Mouse (Mus musculus): Measurements from ENCODE around the gene Snip1. TPM values are rescaled to one million over a fixed set of nuclear protein-coding genes. Genes with fewer than 3 reads are reported as not detected.
A peak's percentile ranks its signal among the peaks of the same experiment; 100 is the strongest.

Snip1 gene
- polyA plus RNA-seq, 2 experiments, result 8.5 to 13.5 TPM

GRCm38 (mm10) chr4:125058033-125058432, 8.4 kb upstream of the Snip1 start:
- H3K9me3 ChIP-seq (ENCODE audit: control insufficient read depth, low read length), result no peaks in the 10 kb centered on the region
- no peak overlapping the region for H3K9ac ChIP-seq (replicated peaks)
- no peak overlapping the region for H3K4me2 ChIP-seq (ENCODE audit: low read depth)
- TF ChIP-seq CTCF (IDR thresholded peaks at IDR 0.05; ENCODE audit: low read depth) (no peak), EP300 (IDR thresholded peaks at IDR 0.05; ENCODE audit: low read depth) (no peak)
- H3K27ac ChIP-seq, result no peak overlapping the region
- DNase-seq (ENCODE audit: low read depth in 3 of 3, low spot score in 3 of 3) (no peak), ATAC-seq (ENCODE audit: insufficient read depth) (no peak)
- H3K4me3 ChIP-seq (ENCODE audit: insufficient read depth in 1 of 2, low read depth in 2 of 2, low read length in 2 of 2), result no peak overlapping the region
- peaks cover 19% of the 10 kb centered on the region for H3K36me3 ChIP-seq (replicated peaks; ENCODE audit: control insufficient read depth, insufficient read depth, low read depth)
- peaks cover 0 to 2% of the 10 kb centered on the region in 2 experiments; a peak in 1 of 4 replicates for H3K4me1 ChIP-seq (replicated peaks; ENCODE audit: control insufficient read depth in 2 of 2, insufficient read depth in 2 of 2, low read length in 1 of 2)
- H3K27me3 ChIP-seq (ENCODE audit: control insufficient read depth, insufficient read depth, low read length), result no peaks in the 10 kb centered on the region
- 54% methylated on average over 5 of the region's 5 CpGs for WGBS (ENCODE audit: insufficient replicate concordance)

GRCm38 (mm10) chr4:125059025-125059424, 7.4 kb upstream of the Snip1 start:
- H3K4me3 ChIP-seq (ENCODE audit: insufficient read depth in 1 of 2, low read depth in 2 of 2, low read length in 2 of 2), result no peak overlapping the region
- no peak for ATAC-seq (ENCODE audit: insufficient read depth)
- H3K36me3 ChIP-seq (replicated peaks; ENCODE audit: control insufficient read depth, insufficient read depth, low read depth), result peaks cover 9% of the 10 kb centered on the region
- TF ChIP-seq EP300 (IDR thresholded peaks at IDR 0.05; ENCODE audit: low read depth) (no peak), CTCF (IDR thresholded peaks at IDR 0.05; ENCODE audit: low read depth) (peak; percentile 84)
- H3K4me1 ChIP-seq (replicated peaks; ENCODE audit: control insufficient read depth in 2 of 2, insufficient read depth in 2 of 2, low read length in 1 of 2), result peaks cover 0 to 2% of the 10 kb centered on the region in 2 experiments; a peak in 1 of 4 replicates
- no peaks in the 10 kb centered on the region for H3K9me3 ChIP-seq (ENCODE audit: control insufficient read depth, low read length)
- H3K27ac ChIP-seq, result no peak overlapping the region
- WGBS (ENCODE audit: insufficient replicate concordance), result 8% methylated on average over 8 of the region's 8 CpGs
- no peak for DNase-seq (ENCODE audit: low read depth in 3 of 3, low spot score in 3 of 3)
- H3K9ac ChIP-seq (replicated peaks), result no peak overlapping the region
- no peaks in the 10 kb centered on the region for H3K27me3 ChIP-seq (ENCODE audit: control insufficient read depth, insufficient read depth, low read length)
- H3K4me2 ChIP-seq (ENCODE audit: low read depth), result no peak overlapping the region; the same call in 1 of the 2 replicates

- Histone ChIP-seq H3K27ac (no peak overlapping the region), H3K9ac (replicated peaks) (no peak overlapping the region), H3K36me3 (replicated peaks; ENCODE audit: control insufficient read depth, insufficient read depth, low read depth) (peaks cover 8% of the 10 kb centered on the region), H3K4me1 (replicated peaks; ENCODE audit: control insufficient read depth in 2 of 2, insufficient read depth in 2 of 2, low read length in 1 of 2) (peaks cover 10 to 11% of the 10 kb centered on the region in 2 experiments), H3K4me3 (ENCODE audit: insufficient read depth in 1 of 2, low read depth in 2 of 2, low read length in 2 of 2) (no peak overlapping the region), H3K9me3 (ENCODE audit: control insufficient read depth, low read length) (no peaks in the 10 kb centered on the region), H3K4me2 (ENCODE audit: low read depth) (no peak overlapping the region), H3K27me3 (ENCODE audit: control insufficient read depth, insufficient read depth, low read length) (no peaks in the 10 kb centered on the region)
- 45% methylated on average over 8 of the region's 8 CpGs for WGBS (ENCODE audit: insufficient replicate concordance)
- DNase-seq (ENCODE audit: low read depth in 3 of 3, low spot score in 3 of 3) (no peak), ATAC-seq (ENCODE audit: insufficient read depth) (no peak)
- TF ChIP-seq CTCF (IDR thresholded peaks at IDR 0.05; ENCODE audit: low read depth), result no peak
- no peak for TF ChIP-seq EP300 (IDR thresholded peaks at IDR 0.05; ENCODE audit: low read depth)
Measured at GRCm38 (mm10) chr4:125063829-125064228, 2.6 kb upstream of the Snip1 start.

DNA sequence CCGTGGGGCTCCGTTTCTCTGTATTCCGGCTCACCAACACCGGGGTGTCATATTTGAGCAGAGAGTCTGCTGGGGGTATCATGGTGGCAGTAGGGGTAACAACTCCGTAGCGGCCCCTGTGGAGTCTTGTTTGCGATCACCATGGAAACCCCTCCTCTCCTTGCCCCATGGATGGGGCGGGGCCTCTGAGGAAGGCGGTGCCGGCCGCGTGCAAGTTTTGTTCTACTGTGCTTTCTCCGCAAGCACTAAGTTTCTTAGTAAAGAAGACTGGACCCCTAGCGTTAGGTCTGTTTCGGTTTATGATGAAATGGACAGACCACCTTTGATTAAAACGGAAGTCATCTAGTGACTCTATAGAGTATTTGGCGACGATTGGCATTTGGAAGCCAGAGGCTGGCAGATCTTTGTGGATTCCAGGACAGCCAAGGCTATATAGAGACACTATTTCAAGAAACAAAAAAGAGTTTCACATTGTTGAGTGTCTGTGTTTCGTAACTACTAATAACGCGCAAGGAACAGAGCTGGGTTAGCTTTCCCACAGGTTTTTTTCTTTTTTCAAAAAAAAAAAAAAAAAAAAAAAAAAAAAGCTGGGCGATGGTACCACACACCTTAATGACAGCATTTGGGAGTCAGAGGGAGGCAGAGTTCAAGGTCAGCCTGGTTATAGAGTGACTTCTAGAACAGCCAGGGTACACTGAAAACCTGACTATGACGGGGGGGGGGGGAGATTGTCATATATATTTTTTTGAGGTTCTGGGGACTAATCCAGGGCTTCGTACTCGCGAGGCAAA, 760 bp upstream of the Snip1 start, which contains the start of gene Dnali1:
Gene Dnali1 (minus strand): TSS at position 187 of the 791 bp plus-strand sequence.
- Histone ChIP-seq H3K36me3 (replicated peaks; ENCODE audit: control insufficient read depth, insufficient read depth, low read depth) (peaks cover 22% of the 10 kb centered on the region), H3K4me1 (replicated peaks; ENCODE audit: control insufficient read depth in 2 of 2, insufficient read depth in 2 of 2, low read length in 1 of 2) (peaks cover 10 to 11% of the 10 kb centered on the region in 2 experiments), H3K27me3 (ENCODE audit: control insufficient read depth, insufficient read depth, low read length) (no peaks in the 10 kb centered on the region), H3K27ac (no peak within 1 kb of the TSS), H3K9me3 (ENCODE audit: control insufficient read depth, low read length) (no peaks in the 10 kb centered on the region), H3K9ac (replicated peaks) (peak within 1 kb of the TSS; percentile 84), H3K4me2 (ENCODE audit: low read depth) (peak within 1 kb of the TSS; percentile 98), H3K4me3 (ENCODE audit: insufficient read depth in 1 of 2, low read depth in 2 of 2, low read length in 2 of 2) (peak within 1 kb of the TSS; percentile 82 to 95)
- WGBS (ENCODE audit: insufficient replicate concordance), result 2% methylated on average over 26 of the region's 26 CpGs
- ATAC-seq (ENCODE audit: insufficient read depth) (peak; percentile 1; the same call in 1 of the 2 replicates), DNase-seq (ENCODE audit: low read depth in 3 of 3, low spot score in 3 of 3) (peak; percentile 43 to 49 (median 48))
- TF ChIP-seq EP300 (IDR thresholded peaks at IDR 0.05; ENCODE audit: low read depth) (no peak), CTCF (IDR thresholded peaks at IDR 0.05; ENCODE audit: low read depth) (no peak)

DNA sequence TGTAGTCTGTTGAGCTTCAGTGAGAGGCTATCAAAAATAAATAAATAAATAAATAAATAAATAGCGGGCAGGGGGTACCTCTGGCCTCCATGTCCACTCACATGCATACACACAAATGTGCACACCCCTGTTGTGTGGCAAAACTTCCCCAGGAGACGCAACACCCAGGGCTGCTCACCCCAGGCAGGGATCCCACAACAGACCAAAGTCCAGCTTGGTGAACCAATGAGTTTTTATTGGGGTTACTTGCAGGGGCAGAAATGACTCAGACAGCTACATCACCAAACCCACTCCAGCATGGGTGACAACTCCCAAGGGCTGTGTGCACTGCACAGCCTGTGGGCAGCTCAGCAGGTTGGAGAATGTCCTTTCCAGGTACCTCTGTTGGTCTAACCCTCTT, 11.2 kb downstream of the Snip1 start:
- no peak overlapping the region for H3K4me3 ChIP-seq (ENCODE audit: insufficient read depth in 1 of 2, low read depth in 2 of 2, low read length in 2 of 2)
- 76% methylated on average over 2 of the region's 2 CpGs for WGBS (ENCODE audit: insufficient replicate concordance)
- H3K27me3 ChIP-seq (ENCODE audit: control insufficient read depth, insufficient read depth, low read length), result no peaks in the 10 kb centered on the region
- H3K9ac ChIP-seq (replicated peaks), result no peak overlapping the region
- peaks cover 26% of the 10 kb centered on the region for H3K36me3 ChIP-seq (replicated peaks; ENCODE audit: control insufficient read depth, insufficient read depth, low read depth)
- ATAC-seq (ENCODE audit: insufficient read depth), result no peak
- no peak overlapping the region for H3K4me2 ChIP-seq (ENCODE audit: low read depth)
- H3K27ac ChIP-seq, result no peak overlapping the region
- no peak for DNase-seq (ENCODE audit: low read depth in 3 of 3, low spot score in 3 of 3)
- H3K4me1 ChIP-seq (replicated peaks; ENCODE audit: control insufficient read depth in 2 of 2, insufficient read depth in 2 of 2, low read length in 1 of 2), result no peaks in the 10 kb centered on the region
- no peak for TF ChIP-seq CTCF (IDR thresholded peaks at IDR 0.05; ENCODE audit: low read depth)
- no peak for TF ChIP-seq EP300 (IDR thresholded peaks at IDR 0.05; ENCODE audit: low read depth)
- no peaks in the 10 kb centered on the region for H3K9me3 ChIP-seq (ENCODE audit: control insufficient read depth, low read length)

Measured in liver, embryonic 14.5 days (tissue).